Mouse (Mus musculus) heart, postnatal 10 days (tissue): ENCODE data around the gene Mospd3. TPM values are rescaled to one million over a fixed set of nuclear protein-coding genes. Genes with fewer than 3 reads are reported as not detected.

Experiments used
- DNase-seq, 2 experiments: peaks; one replicate each; pipeline ENCODE4 v3.0.0; 2021
- intact Hi-C: fragments of 180-260 bp; cut with DNase I; formaldehyde crosslinking; loops from one replicate; pipeline ENCODE4 v1.15.1; 2025
- total RNA-seq, 2 experiments: library from RNA; stranded (reverse); gene quantifications; 2 replicates each; pipeline ENCODE4 v1.2.3; 2021

The Mospd3 gene
- total RNA-seq, 2 experiments from 2014 or later, result 25.1 to 31.4 TPM

- DNase-seq, result peak; percentile 73 to 76
- intact Hi-C loops, result loop anchor here (1.0 to 5.0 kb wide), 2 partner anchors 48 to 67 kb away; no protein-coding TSS in a partner anchor
Observed at GRCm38 (mm10) chr5:137584976-137585375, 15.9 kb downstream of the Mospd3 start.

GRCm38 (mm10) chr5:137583670-137584169 is 17.1 kb downstream of the Mospd3 start:
- intact Hi-C loops, result no loop called here
- peak; percentile 49 to 54 for DNase-seq

- no peak for DNase-seq
- intact Hi-C loops, result no loop called here
Observed at GRCm38 (mm10) chr5:137582702-137583101, 18.2 kb downstream of the Mospd3 start.

GRCm38 (mm10) chr5:137580246-137580645 is 20.6 kb downstream of the Mospd3 start:
- intact Hi-C loops, result no loop called here
- DNase-seq, result no peak

- intact Hi-C loops, result no loop called here
- DNase-seq, result peak; percentile 31 to 49
Observed at GRCm38 (mm10) chr5:137574470-137574901, 26.4 kb downstream of the Mospd3 start.

GRCm38 (mm10) chr5:137570691-137571586 is 29.9 kb downstream of the Mospd3 start:
- intact Hi-C loops, result no loop called here

GRCm38 (mm10) chr5:137570181-137570580 is 30.7 kb downstream of the Mospd3 start:
- no peak for DNase-seq
- intact Hi-C loops, result no loop called here

More at GRCm38 (mm10) chr5:137570691-137571586, 29.9 kb downstream of the Mospd3 start:
- DNase-seq, result no peak

GRCm38 (mm10) chr5:137569665-137570064 is 31.2 kb downstream of the Mospd3 start, which contains the start of gene Tfr2:
TSS of gene Tfr2 (plus strand) at chr5:137569840.
- intact Hi-C loops, result no loop called here
- DNase-seq, result peak; percentile 30 to 50

- intact Hi-C loops, result no loop called here
- DNase-seq, result no peak
Observed at GRCm38 (mm10) chr5:137569031-137569430, 31.8 kb downstream of the Mospd3 start.

GRCm38 (mm10) chr5:137568223-137568798 is 32.5 kb downstream of the Mospd3 start:
- intact Hi-C loops, result no loop called here

GRCm38 (mm10) chr5:137566416-137566815 is 34.4 kb downstream of the Mospd3 start:
- intact Hi-C loops, result no loop called here
- DNase-seq, result no peak

More at GRCm38 (mm10) chr5:137568223-137568798, 32.5 kb downstream of the Mospd3 start:
- DNase-seq, result no peak

GRCm38 (mm10) chr5:137565744-137566143 is 35.1 kb downstream of the Mospd3 start:
- DNase-seq, result no peak

GRCm38 (mm10) chr5:137562965-137563364 is 37.9 kb downstream of the Mospd3 start:
- intact Hi-C loops, result no loop called here
- DNase-seq, result no peak

More at GRCm38 (mm10) chr5:137565744-137566143, 35.1 kb downstream of the Mospd3 start:
- intact Hi-C loops, result no loop called here

- no peak for DNase-seq
- intact Hi-C loops, result no loop called here
Observed at GRCm38 (mm10) chr5:137561556-137561955, 39.3 kb downstream of the Mospd3 start.

- DNase-seq, result no peak
- intact Hi-C loops, result no loop called here
Observed at GRCm38 (mm10) chr5:137553898-137554297, 47.0 kb downstream of the Mospd3 start.

GRCm38 (mm10) chr5:137553411-137553837 is 47.4 kb downstream of the Mospd3 start, which contains the start of gene Actl6b:
TSS of gene Actl6b (plus strand) at chr5:137553517.
- intact Hi-C loops, result no loop called here
- DNase-seq, result peak; percentile 75 to 82

GRCm38 (mm10) chr5:137553000-137553399 is 47.9 kb downstream of the Mospd3 start:
- intact Hi-C loops, result no loop called here

GRCm38 (mm10) chr5:137551119-137551518 is 49.7 kb downstream of the Mospd3 start:
- DNase-seq, result no peak
- intact Hi-C loops, result no loop called here

More at GRCm38 (mm10) chr5:137553000-137553399, 47.9 kb downstream of the Mospd3 start:
- no peak for DNase-seq

GRCm38 (mm10) chr5:137549840-137550239 is 51.0 kb downstream of the Mospd3 start:
- intact Hi-C loops, result no loop called here

More at GRCm38 (mm10) chr5:137549840-137550239, 51.0 kb downstream of the Mospd3 start:
- no peak for DNase-seq
